Comparison of ENCODE assay signal across 12 mouse cellular contexts in genomic region chr15:94220686-94221085, GRCm38 (mm10).
DNase-seq lines count a peak whose midpoint lies in the region; ATAC-seq lines count a peak whose summit lies in the region.
"Had no signal": no experiment of that assay in that cellular context is flagged by ENCODE, and none has a peak within 500 bp of the region (broad histone marks: within the 10 kb centered on the region; RNA-seq: fewer than 3 reads in every experiment).

No protein-coding gene starts in this region.

- no peak overlapping the region for H3K9ac ChIP-seq in forebrain, embryonic 14.5 days (ENCODE audit: low read length)
- no peak overlapping the region for H3K9ac ChIP-seq in forebrain, embryonic 15.5 days (replicated peaks)
- no peak overlapping the region for H3K9ac ChIP-seq in heart, embryonic 14.5 days (ENCODE audit: low read length)
- H3K9ac ChIP-seq: liver, embryonic 13.5 days had no signal

- H3K36me3 ChIP-seq in forebrain, embryonic 14.5 days (ENCODE audit: control insufficient read depth, insufficient read depth, low read length), result no peaks in the 10 kb centered on the region
- no peaks in the 10 kb centered on the region for H3K36me3 ChIP-seq in forebrain, embryonic 15.5 days
- H3K36me3 ChIP-seq in heart, embryonic 14.5 days (ENCODE audit: control insufficient read depth, insufficient read depth, low read length), result no peaks in the 10 kb centered on the region
- H3K36me3 ChIP-seq: hindbrain, embryonic 10.5 days; liver, embryonic 13.5 days had no signal

- H3K4me3 ChIP-seq in forebrain, embryonic 14.5 days (ENCODE audit: low read depth, low read length), result no peak overlapping the region
- H3K4me3 ChIP-seq in forebrain, embryonic 15.5 days, result no peak overlapping the region
- H3K4me3 ChIP-seq in heart, embryonic 14.5 days (ENCODE audit: control insufficient read depth in 1 of 2, insufficient read depth in 1 of 2, low read depth in 1 of 2, low read length in 2 of 2), result no peak overlapping the region
- H3K4me3 ChIP-seq: erythroblast, embryonic 14.5 days; hindbrain, embryonic 10.5 days; liver, embryonic 13.5 days had no signal

- no peak for ATAC-seq in forebrain, embryonic 14.5 days
- ATAC-seq in forebrain, embryonic 15.5 days (replicated peaks), result no peak
- ATAC-seq in heart, embryonic 14.5 days (ENCODE audit: insufficient number of reproducible peaks, insufficient read depth, low FRiP score, low read depth), result no peak

- H3K4me1 ChIP-seq in forebrain, embryonic 14.5 days (ENCODE audit: control insufficient read depth, insufficient read depth, low read length), result no peaks in the 10 kb centered on the region
- peaks cover 11% of the 10 kb centered on the region; the same call in 1 of the 2 replicates for H3K4me1 ChIP-seq in forebrain, embryonic 15.5 days
- peaks cover 12% of the 10 kb centered on the region in 2 experiments for H3K4me1 ChIP-seq in heart, embryonic 14.5 days (ENCODE audit: control insufficient read depth in 2 of 2, insufficient read depth in 2 of 2, low read length in 2 of 2)
- H3K4me1 ChIP-seq: liver, embryonic 13.5 days had no signal

- no peaks in the 10 kb centered on the region for H3K27me3 ChIP-seq in forebrain, embryonic 14.5 days (replicated peaks; ENCODE audit: control insufficient read depth, insufficient read depth, low read length)
- H3K27me3 ChIP-seq in forebrain, embryonic 15.5 days, result no peaks in the 10 kb centered on the region
- H3K27me3 ChIP-seq in heart, embryonic 14.5 days (ENCODE audit: control insufficient read depth, insufficient read depth, low read length), result no peaks in the 10 kb centered on the region
- H3K27me3 ChIP-seq: liver, embryonic 13.5 days had no signal

- DNase-seq in forebrain, embryonic 14.5 days (ENCODE audit: low spot score), result peak; percentile 74
- DNase-seq in kidney, postnatal 14 days, result peak; percentile 25
- no peak for DNase-seq in kidney, postnatal 25 days
- peak; percentile 15 to 32 for DNase-seq in lung, postnatal 4 days
- no peak for DNase-seq in spleen, postnatal 4 days (ENCODE audit: low spot score in 2 of 2)
- DNase-seq in layer of hippocampus, postnatal 10 days (ENCODE audit: low spot score in 2 of 2), result no peak
- DNase-seq: liver, embryonic 13.5 days; thymus, adult 2 months had no signal

- H3K9me3 ChIP-seq in forebrain, embryonic 14.5 days (replicated peaks; ENCODE audit: control insufficient read depth, low read length), result no peaks in the 10 kb centered on the region
- H3K9me3 ChIP-seq in forebrain, embryonic 15.5 days, result no peaks in the 10 kb centered on the region
- no peaks in the 10 kb centered on the region for H3K9me3 ChIP-seq in heart, embryonic 14.5 days (ENCODE audit: control insufficient read depth, low read length)
- H3K9me3 ChIP-seq: hindbrain, embryonic 10.5 days; liver, embryonic 13.5 days had no signal

- 69% methylated on average over 8 of the region's 8 CpGs for WGBS in forebrain, embryonic 14.5 days
- 62% methylated on average over 8 of the region's 8 CpGs for WGBS in forebrain, embryonic 15.5 days
- 33% methylated on average over 8 of the region's 8 CpGs for WGBS in heart, embryonic 14.5 days

- H3K4me2 ChIP-seq in forebrain, embryonic 14.5 days (ENCODE audit: low read length), result no peak overlapping the region
- H3K4me2 ChIP-seq in forebrain, embryonic 15.5 days (replicated peaks), result no peak overlapping the region
- H3K4me2 ChIP-seq in heart, embryonic 14.5 days (ENCODE audit: low read length), result no peak overlapping the region
- H3K4me2 ChIP-seq: liver, embryonic 13.5 days had no signal

- H3K27ac ChIP-seq in forebrain, embryonic 14.5 days (ENCODE audit: low read depth, low read length), result 0 out of 2 replicates have a peak overlapping the region, but pooled peaks have one; percentile 1
- no peak overlapping the region for H3K27ac ChIP-seq in forebrain, embryonic 15.5 days (replicated peaks)
- peak overlapping the region; percentile 15 to 71; a peak in 3 of 4 replicates for H3K27ac ChIP-seq in heart, embryonic 14.5 days (replicated peaks in 1 of 2; ENCODE audit: control insufficient read depth in 1 of 2, insufficient read depth in 1 of 2, low read depth in 2 of 2, low read length in 2 of 2)
- H3K27ac ChIP-seq: hindbrain, embryonic 10.5 days; liver, embryonic 13.5 days had no signal

Comparison
In these comparisons a context has a peak if more than half of its experiments do, and no peak if none do; other contexts are left out.
1. DNase-seq: peak in forebrain, embryonic 14.5 days (single experiment), kidney, postnatal 14 days (single experiment) and lung, postnatal 4 days (2 of 2); none in kidney, postnatal 25 days (0 of 2), spleen, postnatal 4 days (0 of 2) and layer of hippocampus, postnatal 10 days (0 of 2).